Mouse (Mus musculus) cerebellum, adult 9-10 months (tissue): ENCODE measurements around the gene Dennd6b.

ENCODE experiments used
- DNase-seq: peaks from one replicate; pipeline ENCODE4 v3.0.0; 2022

Dennd6b gene

DNA sequence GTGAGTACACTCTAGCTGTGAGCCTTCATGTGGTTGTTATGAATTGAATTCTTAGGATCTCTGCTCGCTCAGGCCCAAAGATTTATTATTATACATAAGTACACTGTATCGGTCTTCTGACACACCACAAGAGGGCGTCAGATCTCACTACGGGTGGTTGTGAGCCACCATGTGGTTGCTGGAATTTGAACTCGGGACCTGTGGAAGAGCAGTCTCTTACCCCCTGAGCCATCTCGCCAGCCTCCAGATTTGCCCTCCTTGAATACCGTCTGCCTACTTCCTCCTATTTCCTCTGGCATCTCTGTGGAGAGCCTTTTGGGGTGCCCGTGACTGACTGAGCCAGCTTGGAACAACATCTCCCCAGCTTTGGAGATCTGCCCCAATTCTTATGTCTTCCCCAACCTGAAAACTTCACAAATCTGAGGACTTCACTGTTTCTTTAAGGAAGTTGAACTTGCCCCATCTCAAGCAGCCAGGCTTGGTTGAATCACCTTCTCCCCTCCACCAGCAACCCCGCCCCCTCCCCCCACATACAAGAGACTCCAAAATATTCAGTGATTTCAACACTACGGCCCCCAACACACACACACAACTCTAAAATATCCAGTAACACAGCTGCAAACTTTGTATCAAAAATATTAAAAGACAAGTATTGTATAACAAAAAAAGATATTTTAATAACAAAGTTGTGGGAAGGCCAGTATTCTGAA, 14.6 kb downstream of the Dennd6b start:
- DNase-seq, result peak; percentile 60

DNA sequence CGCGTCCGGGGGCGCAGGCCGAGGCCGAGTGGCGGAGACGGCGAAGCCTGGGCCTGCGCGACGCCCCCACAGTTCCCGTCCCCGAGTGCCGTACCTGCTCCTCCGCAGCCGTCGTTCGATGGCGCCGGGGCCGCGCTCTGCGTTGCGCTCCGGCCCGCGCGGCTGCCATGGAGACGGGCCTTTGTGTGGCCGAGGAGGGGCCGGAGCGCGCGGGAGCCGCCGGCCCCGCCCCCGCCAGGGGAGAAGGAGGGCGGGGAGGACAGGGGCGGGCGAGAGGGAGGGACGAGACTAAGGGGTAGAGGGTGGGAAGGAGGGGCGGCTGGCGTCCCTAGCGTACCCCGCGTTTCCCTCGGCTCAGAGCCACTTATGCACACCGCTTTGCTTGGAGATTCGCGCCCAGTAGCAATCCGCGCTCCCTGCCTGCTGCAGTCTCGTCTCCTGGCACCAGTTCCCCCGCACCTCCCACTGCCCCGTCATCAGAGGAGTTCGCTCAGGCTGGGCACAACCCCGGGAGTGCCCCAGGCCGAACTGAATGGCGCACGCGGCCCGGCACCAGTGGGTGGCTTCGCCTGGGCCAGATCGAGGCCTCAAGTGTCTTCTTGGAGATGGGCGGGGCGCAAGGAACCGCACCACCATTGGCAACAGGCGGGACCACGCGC, 15.6 kb downstream of the Dennd6b start, which contains the start of gene Plxnb2:
TSS of gene Plxnb2 (minus strand) at position 218 of the 659 bp plus-strand sequence.
- peak; percentile 85 for DNase-seq

DNA sequence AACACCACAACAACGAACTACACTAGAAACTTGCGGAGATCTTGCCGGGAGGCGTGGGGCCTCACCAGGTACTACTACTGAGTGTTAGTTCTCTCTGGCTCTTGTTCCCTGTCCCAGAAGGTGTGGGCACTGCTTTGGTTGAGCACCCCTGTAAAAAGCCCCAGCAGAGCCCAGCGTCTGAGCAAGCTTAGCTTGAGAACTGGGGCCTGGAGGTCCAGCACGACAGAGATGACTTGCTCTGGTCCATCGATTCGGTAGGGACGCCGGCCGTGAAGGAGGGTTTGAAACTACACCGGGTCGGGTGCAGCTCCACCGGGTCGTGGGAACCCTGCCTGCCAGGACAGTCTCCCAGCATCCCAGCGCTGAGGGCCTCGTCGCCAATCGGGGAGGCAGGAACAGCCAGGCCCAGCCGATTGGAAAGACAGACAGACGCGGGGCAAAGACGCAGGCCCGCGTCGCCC, 16.2 kb downstream of the Dennd6b start:
- no peak for DNase-seq

DNA sequence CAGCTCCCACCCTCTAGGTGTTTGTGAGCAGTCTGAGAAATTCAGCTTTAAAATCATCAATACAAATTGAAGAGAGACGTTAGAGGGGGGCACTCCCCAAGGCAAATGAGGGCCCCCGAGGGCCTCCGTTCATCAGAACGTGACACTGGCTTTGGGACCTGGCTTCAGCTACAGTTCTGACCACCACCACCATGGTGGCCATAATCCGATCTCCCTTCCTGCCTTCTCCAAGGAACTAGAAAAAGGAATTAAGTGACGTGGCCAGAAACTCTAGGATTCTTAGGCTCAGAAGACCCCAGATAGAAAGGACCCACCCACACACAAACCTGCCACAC, 16.7 kb downstream of the Dennd6b start:
- peak; percentile 56 for DNase-seq

DNA sequence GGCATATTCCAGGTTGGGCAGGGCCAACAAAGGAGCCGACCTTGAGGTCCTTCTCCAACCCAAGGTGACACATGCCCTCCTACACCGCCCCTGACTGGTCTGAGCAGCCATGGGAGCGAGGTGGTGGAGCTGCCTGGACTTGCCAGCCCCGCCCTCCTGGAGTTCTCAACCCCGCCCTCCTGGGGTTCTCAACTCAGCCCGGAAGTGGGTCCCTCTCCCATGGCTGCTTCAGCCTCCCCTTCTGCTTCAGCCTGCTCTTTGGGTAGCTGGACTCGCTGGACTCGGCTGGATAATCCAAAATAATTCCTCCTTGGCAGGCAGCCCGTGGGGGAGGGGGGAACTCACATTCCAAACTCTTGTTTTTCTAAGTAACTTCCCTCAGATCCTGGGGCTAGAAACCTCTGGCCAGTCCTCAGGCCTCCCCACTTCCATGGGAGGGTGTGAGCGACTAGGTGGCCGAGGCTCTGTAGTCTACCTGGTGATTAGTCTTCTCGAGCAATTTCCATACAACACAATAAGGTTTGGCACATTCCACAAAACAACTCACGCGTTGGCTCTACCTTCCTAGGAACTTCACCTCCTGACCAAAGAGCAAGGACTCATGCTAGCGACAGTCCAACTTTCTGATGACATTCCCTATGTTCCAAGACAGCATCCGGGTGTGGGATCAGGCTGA, 17.2 kb downstream of the Dennd6b start:
- peak; percentile 84 for DNase-seq

DNA sequence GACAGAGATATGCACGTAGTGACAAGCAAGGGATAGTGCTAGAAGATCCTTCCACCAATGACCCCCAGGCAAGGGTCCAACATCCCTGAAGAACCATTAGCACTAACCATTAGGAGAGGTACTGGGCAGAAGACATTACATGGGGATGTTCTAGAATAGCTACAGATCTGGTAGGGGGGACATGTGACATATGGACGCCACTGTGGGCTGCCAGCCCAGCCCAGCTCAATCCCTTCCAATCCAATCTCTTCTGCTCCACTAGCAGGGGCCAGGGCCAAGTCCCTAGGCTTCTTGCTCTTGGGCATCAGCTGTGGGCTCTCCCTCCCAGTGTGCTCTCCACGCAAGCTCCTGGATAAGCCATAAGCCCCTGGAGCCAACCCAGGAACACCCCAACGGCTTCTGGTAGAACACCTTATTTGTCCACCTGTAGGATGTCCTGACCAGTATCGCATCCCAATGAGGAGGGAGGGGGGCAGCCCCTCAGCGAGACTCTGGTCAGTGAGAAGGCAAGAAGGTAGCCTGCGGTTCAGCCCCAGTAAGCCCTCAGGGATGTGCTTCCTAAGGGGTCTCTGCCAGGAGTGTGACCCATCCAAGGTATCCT, 17.9 kb downstream of the Dennd6b start:
- peak; percentile 94 for DNase-seq

DNA sequence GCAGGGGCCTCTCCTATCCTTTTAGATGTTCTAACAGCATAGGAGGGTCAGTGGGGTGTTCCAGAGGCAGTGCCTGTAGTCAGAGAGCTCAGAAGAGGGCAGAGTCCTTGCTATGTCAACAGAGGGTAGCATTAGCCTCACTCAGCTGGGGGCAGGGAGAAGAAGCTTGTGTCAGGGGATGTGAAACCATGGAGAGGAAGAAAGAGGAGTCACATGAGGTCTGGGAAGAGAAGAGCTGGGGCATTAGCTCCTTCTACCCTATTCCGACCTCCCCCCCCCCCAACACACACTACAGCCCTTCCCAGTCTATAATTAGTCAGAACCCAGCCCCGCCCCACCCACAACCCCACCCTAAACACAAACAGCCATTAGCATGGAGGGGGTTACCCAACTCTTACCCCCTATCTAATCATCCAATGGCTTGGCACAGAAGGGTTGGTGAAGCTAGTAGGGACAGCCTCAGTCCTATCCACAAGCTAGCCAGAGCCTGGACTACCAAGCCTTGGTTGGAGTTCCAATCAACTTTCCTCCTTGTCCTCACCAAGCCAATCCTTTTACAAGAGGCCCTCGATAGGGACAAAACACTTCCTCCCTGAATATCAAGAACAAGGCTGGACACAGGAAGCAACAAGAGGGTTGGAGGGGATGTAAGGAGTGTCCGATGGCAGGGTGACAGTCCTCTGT, 18.6 kb downstream of the Dennd6b start:
- DNase-seq, result no peak

DNA sequence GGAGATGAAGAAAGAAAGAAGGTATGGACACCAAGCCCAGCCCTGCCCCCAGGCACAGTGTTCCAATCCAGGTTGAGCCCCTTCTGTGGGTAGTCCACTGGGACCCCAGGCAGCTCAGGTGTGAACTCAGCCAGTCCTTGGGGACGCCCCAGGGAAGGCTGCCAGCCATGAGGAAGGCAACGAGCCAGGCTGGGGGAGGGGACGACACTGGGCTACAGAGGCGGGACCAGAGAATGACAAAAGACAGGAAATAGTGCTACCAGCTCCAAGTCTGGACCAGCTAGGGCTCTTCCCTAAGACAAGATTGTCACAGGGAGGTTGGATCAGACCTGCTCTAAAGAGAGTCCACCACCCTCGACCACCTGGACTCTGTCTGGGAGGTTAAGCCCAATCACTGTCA, 19.2 kb downstream of the Dennd6b start:
- DNase-seq, result peak; percentile 88

DNA sequence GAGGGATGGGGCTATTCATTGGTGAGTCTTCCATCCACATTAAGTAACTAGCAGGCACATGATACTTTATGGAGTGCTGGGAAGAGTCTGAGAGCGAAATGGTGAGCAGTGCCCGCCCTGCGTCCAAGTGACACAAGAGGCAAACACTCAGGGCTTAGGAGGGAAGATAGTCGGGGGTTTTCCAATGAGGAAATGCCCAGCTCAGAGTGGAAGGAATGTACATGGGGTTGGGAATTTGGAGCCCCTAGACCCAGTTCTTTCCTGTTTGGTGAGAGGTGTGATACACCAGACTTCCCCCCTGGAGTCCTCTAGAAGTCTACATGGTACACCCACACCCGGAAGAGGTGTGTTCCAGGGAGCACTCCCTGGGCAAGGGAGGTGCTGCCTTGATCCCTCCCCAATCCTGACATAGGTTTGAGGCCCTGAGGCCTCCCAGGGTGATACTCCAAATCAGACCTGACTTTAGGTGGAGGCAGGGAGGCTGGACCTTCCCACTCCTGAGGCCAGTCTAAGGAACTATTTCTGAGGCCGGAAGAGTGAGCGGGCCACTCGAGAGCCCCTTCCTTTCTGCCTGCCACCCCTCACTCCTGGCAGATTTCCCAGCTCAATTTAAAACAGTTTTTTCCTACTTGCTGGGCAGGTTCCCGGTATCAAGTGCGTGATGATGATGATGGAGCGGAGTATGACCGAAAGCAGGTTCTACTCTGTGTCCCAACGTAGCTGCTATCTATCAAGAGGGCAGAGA, 20.7 kb downstream of the Dennd6b start:
- peak; percentile 55 for DNase-seq

DNA sequence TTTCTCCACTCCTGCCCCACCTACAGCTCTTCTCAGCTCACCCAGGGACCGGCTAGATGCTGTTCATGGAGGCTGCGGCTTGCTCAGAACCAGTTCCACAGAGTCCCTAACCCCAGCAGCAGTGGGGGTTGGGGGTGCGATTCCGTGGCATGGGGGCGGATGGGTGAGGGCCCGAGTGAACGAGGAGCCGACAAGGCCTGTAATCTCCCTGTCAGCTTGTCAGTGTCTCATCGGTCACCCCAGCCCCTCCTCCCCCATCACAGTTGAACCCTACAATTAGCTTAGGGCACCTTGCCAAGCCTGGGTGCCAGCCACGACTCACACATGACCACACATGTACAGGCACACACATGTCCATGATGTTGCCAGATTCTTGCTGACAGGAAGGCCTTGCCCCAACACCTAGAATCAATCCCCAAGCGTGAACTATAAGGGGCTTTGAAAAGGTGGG, 21.4 kb downstream of the Dennd6b start:
- peak; percentile 69 for DNase-seq

DNA sequence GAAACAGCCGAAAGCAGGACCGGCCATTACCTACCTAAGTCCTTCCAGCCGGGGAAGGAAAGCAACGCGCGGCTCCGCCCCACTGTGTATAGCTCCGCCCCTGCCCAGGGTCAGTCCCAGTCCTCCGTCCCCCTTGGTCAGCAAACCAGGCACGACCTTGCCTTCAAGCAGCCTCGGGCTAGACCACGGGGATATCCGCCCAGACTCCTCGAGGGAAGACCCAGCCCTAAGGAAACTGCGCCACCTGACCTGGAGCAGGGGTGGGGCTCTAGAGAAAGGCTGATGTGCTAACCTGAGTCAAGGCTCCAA, 22.4 kb downstream of the Dennd6b start:
- DNase-seq, result peak; percentile 85

DNA sequence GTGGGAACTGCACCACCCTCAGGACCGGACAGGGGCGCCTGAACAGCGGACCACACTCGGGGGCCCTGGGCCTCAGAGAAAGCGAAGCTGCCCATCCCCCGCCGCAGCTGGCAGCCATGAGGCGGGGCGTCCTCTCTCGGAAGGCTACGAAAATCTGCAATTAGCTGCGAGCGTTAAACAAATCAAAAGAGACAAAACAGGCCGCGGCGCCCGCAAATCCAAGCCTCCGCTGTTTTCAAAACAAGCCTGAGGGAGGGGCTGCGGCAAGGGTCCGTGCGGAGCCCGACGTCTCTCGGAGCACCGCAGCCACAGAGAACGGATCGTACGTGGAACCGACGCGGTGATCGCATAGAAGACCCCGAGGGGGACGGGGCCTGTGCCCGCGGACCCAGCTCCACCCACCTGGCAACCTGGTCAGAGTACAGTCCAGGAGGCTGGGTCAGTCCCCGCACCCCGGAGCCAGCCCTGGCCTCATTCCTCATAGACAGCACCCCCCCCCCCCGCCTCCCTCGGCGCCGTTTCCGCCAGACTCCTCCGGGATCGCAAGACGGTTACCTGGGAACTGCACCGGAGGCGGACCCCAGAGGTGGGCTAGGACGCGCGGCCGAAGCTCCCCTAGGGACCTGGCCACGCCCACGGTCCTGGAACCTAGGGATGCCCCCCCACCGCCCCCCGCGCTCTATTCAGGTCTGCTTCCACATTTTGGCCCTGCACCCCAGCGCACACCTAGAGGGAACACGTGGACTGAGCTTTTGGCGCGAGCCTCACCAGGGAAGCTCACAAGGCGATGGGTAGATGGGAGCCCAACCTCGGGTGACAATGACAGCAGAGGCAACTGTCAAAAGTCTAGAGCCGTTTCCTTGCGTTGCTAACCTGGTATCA, 23.0 kb downstream of the Dennd6b start:
- peak; percentile 69 for DNase-seq

DNA sequence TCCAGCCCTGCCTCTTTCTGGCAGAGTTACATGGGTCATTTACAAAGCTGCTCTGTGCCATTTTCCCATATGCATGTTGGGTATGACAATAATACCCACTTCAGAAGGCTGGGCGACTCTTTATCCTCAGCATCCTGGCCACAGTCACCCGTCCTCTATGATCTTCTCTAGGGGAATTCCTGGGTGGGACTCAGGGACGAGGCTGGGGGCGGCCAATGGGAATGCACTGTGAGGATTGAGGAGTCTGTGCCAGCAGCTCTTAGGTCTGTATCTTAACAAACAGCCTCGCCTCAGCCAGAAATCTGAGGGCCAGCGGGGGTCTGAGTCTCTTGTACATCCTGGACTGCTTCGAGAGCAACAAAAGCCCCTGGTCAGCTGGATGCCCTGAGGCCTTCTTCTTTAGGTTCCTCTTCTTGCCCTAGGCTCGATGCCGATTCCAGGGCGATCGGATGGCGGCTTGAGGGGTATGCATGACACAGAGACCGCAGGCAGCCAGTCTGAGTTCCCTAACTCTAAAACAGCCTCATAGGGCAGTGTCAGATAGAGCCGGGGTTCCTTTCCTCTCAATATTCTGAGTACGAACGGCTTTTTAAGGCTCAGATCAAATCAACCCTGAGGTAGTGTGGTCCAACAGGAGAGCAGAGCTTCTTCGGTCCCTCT, 23.9 kb downstream of the Dennd6b start:
- DNase-seq, result peak; percentile 66

DNA sequence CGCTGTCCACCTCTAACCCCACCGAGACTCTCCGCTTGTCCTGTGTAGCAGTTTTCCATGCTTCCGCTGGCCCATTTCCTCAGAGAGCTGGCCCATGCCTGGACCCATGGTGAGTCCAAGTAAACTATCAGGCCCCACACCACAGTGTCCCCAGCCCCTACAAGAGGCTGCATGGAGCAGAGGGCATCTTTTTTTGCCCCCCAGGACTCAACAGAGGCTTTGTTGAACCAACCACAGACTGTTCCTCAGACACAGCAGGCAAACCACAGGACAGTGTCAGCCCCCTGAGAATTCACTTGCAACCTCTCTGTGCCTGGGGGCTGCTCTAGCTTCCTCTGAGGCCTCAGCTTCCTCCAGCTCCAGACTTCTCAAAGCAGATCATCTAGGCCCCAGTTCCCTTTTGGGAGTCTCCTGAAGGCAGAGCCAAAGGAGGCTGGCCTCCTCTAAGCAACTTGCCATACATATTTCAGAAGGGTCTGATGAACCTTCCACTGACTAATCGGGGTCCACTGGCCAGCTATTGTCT, 24.7 kb downstream of the Dennd6b start:
- no peak for DNase-seq

DNA sequence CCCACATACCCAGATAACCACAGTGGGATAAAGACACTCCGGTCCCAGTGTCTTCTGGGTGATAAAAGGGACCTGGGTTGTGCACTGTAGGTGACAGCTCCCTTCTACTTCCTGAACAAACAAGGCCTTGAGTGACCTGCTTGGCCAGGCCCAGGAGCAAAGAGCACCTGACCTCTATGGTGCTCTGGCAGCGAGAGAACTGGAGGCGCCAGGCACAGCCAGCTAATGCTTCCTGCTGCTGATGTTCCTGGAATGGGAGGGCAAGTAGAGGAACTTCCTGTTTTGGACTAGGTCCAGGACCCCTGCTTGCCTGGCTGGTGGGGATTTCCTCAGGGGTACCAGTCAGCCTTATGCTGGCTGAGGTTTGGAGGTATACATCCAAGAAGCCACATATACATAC, 26.2 kb downstream of the Dennd6b start:
- peak; percentile 59 for DNase-seq

DNA sequence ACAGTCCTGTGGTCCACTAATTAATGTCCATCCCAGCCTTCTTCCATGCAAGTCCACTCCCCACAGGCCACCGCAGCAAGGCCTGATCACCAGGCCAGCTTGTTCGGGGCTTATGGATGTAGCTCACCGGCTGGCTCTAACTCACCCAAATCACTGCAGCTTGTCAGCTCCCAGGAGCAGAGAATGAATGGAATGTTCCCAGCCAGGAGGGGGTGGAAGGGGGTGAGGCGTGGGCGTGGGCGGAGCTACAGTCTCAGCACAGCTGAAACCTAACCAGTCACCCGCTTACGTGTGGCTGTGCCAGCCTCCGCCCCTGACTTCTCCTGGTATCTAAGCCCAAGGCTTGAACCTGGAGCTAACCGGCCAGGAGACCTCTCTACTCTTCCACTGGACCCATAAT, 26.9 kb downstream of the Dennd6b start:
- peak; percentile 92 for DNase-seq

DNA sequence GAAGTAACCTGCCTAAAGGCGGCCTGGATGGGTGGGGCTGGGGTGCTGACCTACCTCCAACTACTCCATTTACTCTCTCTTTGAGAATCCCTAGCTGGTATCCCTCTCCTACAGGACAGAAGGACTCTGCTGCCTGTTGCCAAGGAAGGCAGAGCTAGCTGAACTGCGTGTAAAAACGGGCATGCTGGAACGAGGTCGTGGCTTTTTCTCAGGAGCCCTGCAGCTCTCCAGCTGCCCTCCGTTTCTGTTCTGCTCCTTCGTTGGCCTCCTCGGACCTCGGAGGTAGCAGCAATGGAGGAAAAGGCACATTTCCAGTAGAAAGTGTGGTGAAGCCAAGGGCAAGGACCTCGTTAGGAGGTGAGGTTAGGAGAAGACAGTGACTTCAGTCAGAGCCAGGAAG, 27.4 kb downstream of the Dennd6b start:
- DNase-seq, result peak; percentile 72

DNA sequence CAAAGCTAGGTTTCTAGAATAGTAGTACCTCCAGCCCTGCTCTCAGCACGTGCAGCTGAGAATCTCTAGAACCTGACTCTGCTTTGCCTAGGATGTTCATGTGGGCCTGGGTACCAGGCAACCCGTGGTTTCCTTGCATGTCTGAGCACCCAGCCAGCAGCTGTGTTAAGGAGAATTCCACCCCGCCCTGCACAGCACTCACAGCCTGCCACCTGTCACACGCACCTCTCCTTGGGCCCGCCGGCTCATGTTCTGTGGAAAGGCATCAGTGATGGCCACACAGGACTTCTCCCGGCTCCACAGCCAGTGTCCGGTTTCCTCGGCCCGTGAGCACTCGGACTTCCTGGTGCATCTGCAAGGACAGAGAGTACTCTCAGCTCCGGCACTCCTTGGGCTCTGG, 30.8 kb downstream of the Dennd6b start:
- no peak for DNase-seq

DNA sequence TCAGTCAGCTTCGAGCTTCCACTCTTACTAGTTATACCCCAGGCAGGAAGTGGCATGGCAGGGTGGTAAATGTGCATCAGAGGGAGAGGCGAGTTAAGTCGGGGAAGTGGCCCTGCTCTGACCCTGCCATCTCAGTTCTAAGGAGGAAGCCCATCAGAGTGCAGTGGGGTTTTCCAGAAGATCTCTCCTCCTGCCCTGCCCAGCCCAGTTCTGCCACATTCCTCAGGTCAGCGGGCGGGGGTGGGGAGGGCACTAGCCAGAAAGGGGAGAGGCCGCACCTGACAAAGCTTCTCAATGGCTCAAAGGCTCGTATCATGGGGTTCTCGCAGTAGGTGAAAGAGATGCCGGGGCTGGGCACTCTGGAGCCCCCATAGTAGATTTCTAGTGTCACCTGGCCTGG, 34.9 kb downstream of the Dennd6b start:
- no peak for DNase-seq

DNA sequence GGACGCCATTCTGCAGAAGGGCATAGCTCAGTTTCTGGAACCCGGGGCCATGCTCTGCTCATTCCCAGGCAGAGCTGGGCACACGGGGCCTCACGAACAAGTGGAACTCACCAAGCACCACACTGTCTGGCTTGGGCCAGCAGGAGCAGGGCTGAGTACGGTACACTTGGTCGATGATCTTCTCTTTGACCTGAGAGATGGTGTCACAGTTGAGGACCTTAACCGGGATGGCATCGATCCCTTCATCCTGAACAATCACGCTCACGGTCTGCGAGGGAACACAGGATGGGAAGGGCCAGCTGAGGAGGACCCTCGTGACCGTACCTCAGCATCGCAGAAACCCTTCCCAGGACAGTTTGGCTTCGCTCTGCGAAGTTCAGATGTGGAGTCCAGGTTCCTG, 37.8 kb downstream of the Dennd6b start:
- no peak for DNase-seq

DNA sequence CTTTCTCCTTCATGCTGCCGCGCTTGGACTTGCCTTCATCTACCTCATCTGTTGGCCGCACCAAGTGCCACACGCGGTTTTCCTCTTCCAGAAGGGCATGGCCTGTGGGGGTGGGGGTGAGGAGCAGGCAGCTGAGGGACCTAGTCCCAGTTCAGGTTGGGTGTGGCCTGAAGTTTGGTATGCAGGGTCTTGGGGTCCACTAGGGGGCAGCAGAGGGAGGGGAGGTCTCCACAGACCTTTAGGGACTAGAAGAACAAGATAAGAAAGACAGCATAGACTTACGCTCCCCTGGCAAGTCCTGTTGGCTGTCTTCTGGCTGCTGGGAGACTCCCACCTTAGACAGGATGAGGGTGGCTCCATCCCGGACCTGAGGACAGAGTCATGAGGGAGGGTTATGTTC, 38.3 kb downstream of the Dennd6b start:
- peak; percentile 80 for DNase-seq
